Mouse (Mus musculus): ENCODE results near the gene Anapc10.
"Not testable (repeated sequence)": the region's sequence is repeated elsewhere in the genome, so short reads cannot be mapped to it uniquely, and the experiment has no call there.

Gene Anapc10

GRCm38 (mm10) chr8:79711064-79711961 is at the start of gene Anapc10, which contains the start of gene Abce1:
Gene Anapc10 (plus strand): TSS chr8:79711820.
Gene Abce1 (minus strand): TSS chr8:79711740.
- peak; percentile 99 for DNase-seq (ENCODE audit: low read depth)

GRCm38 (mm10) chr8:79676461-79676860 is 35.2 kb upstream of the Anapc10 start:
- no peak for DNase-seq (ENCODE audit: low read depth)

- no peak for DNase-seq (ENCODE audit: low read depth)
Measured at GRCm38 (mm10) chr8:79679005-79679404, 32.6 kb upstream of the Anapc10 start.

GRCm38 (mm10) chr8:79680083-79680482 is 31.5 kb upstream of the Anapc10 start:
- not testable (repeated sequence) for DNase-seq (ENCODE audit: low read depth)

GRCm38 (mm10) chr8:79680555-79680954 is 31.1 kb upstream of the Anapc10 start:
- DNase-seq (ENCODE audit: low read depth): no peak

GRCm38 (mm10) chr8:79680965-79681364 is 30.7 kb upstream of the Anapc10 start:
- no peak for DNase-seq (ENCODE audit: low read depth)

GRCm38 (mm10) chr8:79685927-79686326 is 25.7 kb upstream of the Anapc10 start:
- DNase-seq (ENCODE audit: low read depth): not testable (repeated sequence)

GRCm38 (mm10) chr8:79692531-79692930 is 19.1 kb upstream of the Anapc10 start:
- DNase-seq (ENCODE audit: low read depth): no peak

GRCm38 (mm10) chr8:79706687-79707086 is 4.9 kb upstream of the Anapc10 start:
- no peak for DNase-seq (ENCODE audit: low read depth)

GRCm38 (mm10) chr8:79712676-79713075 is 1.1 kb downstream of the Anapc10 start:
- no peak for DNase-seq (ENCODE audit: low read depth)

- DNase-seq (ENCODE audit: low read depth): no peak
Measured at GRCm38 (mm10) chr8:79721537-79721936, 9.9 kb downstream of the Anapc10 start.

GRCm38 (mm10) chr8:79723308-79723707 is 11.7 kb downstream of the Anapc10 start:
- no peak for DNase-seq (ENCODE audit: low read depth)

GRCm38 (mm10) chr8:79724589-79724988 is 13.0 kb downstream of the Anapc10 start:
- no peak for DNase-seq (ENCODE audit: low read depth)

- no peak for DNase-seq (ENCODE audit: low read depth)
Measured at GRCm38 (mm10) chr8:79727900-79728299, 16.3 kb downstream of the Anapc10 start.

GRCm38 (mm10) chr8:79734304-79734703 is 22.7 kb downstream of the Anapc10 start:
- DNase-seq (ENCODE audit: low read depth): peak; percentile 42

GRCm38 (mm10) chr8:79748171-79748570 is 36.6 kb downstream of the Anapc10 start:
- no peak for DNase-seq (ENCODE audit: low read depth)

GRCm38 (mm10) chr8:79748591-79748990 is 37.0 kb downstream of the Anapc10 start:
- no peak for DNase-seq (ENCODE audit: low read depth)

GRCm38 (mm10) chr8:79750305-79750704 is 38.7 kb downstream of the Anapc10 start:
- DNase-seq (ENCODE audit: low read depth): no peak

GRCm38 (mm10) chr8:79794873-79795272 is 83.3 kb downstream of the Anapc10 start:
- DNase-seq (ENCODE audit: low read depth): not testable (repeated sequence)

- DNase-seq (ENCODE audit: low read depth): no peak
Measured at GRCm38 (mm10) chr8:79796690-79797089, 85.1 kb downstream of the Anapc10 start.

- DNase-seq (ENCODE audit: low read depth): no peak
Measured at GRCm38 (mm10) chr8:79804499-79804898, 92.9 kb downstream of the Anapc10 start.

- no peak for DNase-seq (ENCODE audit: low read depth)
Measured at GRCm38 (mm10) chr8:79806971-79807370, 95.4 kb downstream of the Anapc10 start.

- no peak for DNase-seq (ENCODE audit: low read depth)
Measured at GRCm38 (mm10) chr8:79826534-79826933, 114.9 kb downstream of the Anapc10 start.

Data from c-Kit-positive CD71-positive TER-119-negative erythroid progenitor cells, embryonic 14.5 days (primary cell).